Mouse (Mus musculus) embryonic facial prominence, embryonic 13.5 days (tissue): ENCODE measurements around the gene Slc25a38. TPM values are rescaled to one million over a fixed set of nuclear protein-coding genes. Genes with fewer than 3 reads are reported as not detected.

Source experiments
- ATAC-seq: fragments of 200-750 bp; cut with Nextera tagmentation; 2 replicates; pipeline ENCODE4 v1.8.0; 2017; ENCODE audit warnings: low read depth; ENCODE audit not compliant: insufficient number of reproducible peaks, insufficient read depth, low FRiP score, low TSS enrichment
- H3K27ac ChIP-seq: fragments of 300-500 bp; sonication (generic); 2 replicates; pipeline ENCODE4 v1.5.1; 2015; ENCODE audit warnings: moderate library complexity, mild to moderate bottlenecking, inconsistent platforms
- H3K27me3 ChIP-seq: fragments of 300-500 bp; sonication (generic); 2 replicates; pipeline ENCODE4 v1.6.1; 2015; ENCODE audit warnings: mild to moderate bottlenecking, inconsistent platforms
- H3K36me3 ChIP-seq: fragments of 300-500 bp; sonication (generic); 2 replicates; pipeline ENCODE4 v1.6.1; 2015; ENCODE audit warnings: mild to moderate bottlenecking, inconsistent platforms
- H3K4me1 ChIP-seq: fragments of 300-500 bp; sonication (generic); 2 replicates; pipeline ENCODE4 v1.6.1; 2015; ENCODE audit warnings: inconsistent platforms
- H3K4me2 ChIP-seq: fragments of 300-500 bp; sonication (generic); 2 replicates; pipeline ENCODE4 v1.6.1; 2015; ENCODE audit warnings: moderate library complexity, mild to moderate bottlenecking, inconsistent platforms
- H3K4me3 ChIP-seq: fragments of 300-500 bp; sonication (generic); 2 replicates; pipeline ENCODE4 v1.5.1; 2015; ENCODE audit warnings: mild to moderate bottlenecking, inconsistent platforms
- H3K9ac ChIP-seq: fragments of 300-500 bp; sonication (generic); 2 replicates; pipeline ENCODE4 v1.6.1; 2015; ENCODE audit warnings: mild to moderate bottlenecking, inconsistent platforms
- H3K9me3 ChIP-seq: fragments of 300-500 bp; sonication (generic); 2 replicates; pipeline ENCODE4 v1.6.1; 2016; ENCODE audit warnings: inconsistent platforms
- WGBS: fragments of 180-500 bp; shearing (Covaris S2); methylation state at CpG from one replicate; pipeline ENCODE4 v1.1.7; 2015; ENCODE audit warnings: mixed read lengths; 5-methylcytosine and 5-hydroxymethylcytosine counted together
- polyA plus RNA-seq: library from polyadenylated mRNA; unstranded; fragments of >200 nt; fragmentation: Nextera tagmentation; extraction: Ambion mirVana; gene quantifications from 2 replicates; pipeline ENCODE4 v1.2.1, GENCODE M21; 2015

Gene Slc25a38
- polyA plus RNA-seq, 1 experiment from 2014 or later: 33.5 TPM

- H3K4me2 ChIP-seq: no peak overlapping the region
- ATAC-seq: no peak
- H3K36me3 ChIP-seq: no peaks in the 10 kb centered on the region
- H3K4me3 ChIP-seq: no peak overlapping the region
- no peaks in the 10 kb centered on the region for H3K9me3 ChIP-seq
- no peaks in the 10 kb centered on the region for H3K4me1 ChIP-seq
- H3K27me3 ChIP-seq: no peaks in the 10 kb centered on the region
- 83% methylated on average over 5 of the region's 5 CpGs for WGBS
- no peak overlapping the region for H3K27ac ChIP-seq
- H3K9ac ChIP-seq: no peak overlapping the region
Measured at GRCm38 (mm10) chr9:120081967-120082366, 28.2 kb upstream of the Slc25a38 start.

DNA sequence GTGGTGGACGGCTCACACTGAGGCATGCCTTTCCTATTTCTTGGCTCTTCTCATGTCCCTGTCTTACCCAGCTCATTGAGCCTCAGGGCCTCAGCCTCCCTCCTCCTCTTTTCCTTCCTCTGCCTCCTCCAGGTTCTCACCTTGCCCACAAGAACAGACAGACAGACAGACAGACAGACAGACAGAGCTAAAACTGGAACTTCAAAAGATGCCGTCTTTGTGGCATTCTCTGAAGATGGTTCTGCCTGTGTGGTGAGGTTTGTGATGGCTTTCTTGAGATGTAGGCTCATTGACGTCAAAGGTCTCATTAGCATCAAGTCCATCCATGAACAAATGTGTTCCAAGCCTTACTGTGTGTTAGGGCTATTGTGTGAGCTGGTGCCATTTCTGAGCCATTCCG, 27.5 kb upstream of the Slc25a38 start:
- WGBS: 80% methylated on average over 4 of the region's 4 CpGs
- H3K9me3 ChIP-seq: no peaks in the 10 kb centered on the region
- H3K4me3 ChIP-seq: no peak overlapping the region
- H3K36me3 ChIP-seq: no peaks in the 10 kb centered on the region
- H3K9ac ChIP-seq: no peak overlapping the region
- H3K27me3 ChIP-seq: no peaks in the 10 kb centered on the region
- H3K4me2 ChIP-seq: no peak overlapping the region
- H3K27ac ChIP-seq: no peak overlapping the region
- H3K4me1 ChIP-seq: no peaks in the 10 kb centered on the region
- no peak for ATAC-seq

GRCm38 (mm10) chr9:120083158-120083894, 26.8 kb upstream of the Slc25a38 start:
- Histone ChIP-seq H3K4me1 (no peaks in the 10 kb centered on the region), H3K4me3 (no peak overlapping the region), H3K27me3 (no peaks in the 10 kb centered on the region), H3K27ac (no peak overlapping the region), H3K9ac (no peak overlapping the region), H3K9me3 (no peaks in the 10 kb centered on the region), H3K36me3 (no peaks in the 10 kb centered on the region), H3K4me2 (no peak overlapping the region)
- WGBS: 85% methylated on average over 18 of the region's 18 CpGs
- ATAC-seq: no peak

DNA sequence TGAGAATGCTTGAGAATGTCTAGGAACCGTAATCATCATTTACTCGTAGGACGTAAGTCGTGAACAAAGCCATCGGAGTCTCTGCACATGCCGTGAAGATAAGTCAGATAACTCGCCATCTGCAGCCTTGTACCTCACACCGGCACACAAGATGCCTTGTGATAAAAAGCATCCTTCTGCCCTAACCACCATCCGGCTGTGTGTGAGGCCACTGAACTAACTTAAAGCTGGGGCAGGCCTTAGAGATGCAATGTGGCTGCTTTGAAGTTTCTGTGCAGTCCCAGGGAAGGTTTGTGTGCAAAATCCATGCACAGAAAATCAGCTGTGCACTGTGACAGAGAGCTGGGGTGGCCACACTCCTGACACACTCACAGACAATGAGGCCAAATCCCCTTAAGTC, 25.8 kb upstream of the Slc25a38 start:
- Histone ChIP-seq H3K4me3 (no peak overlapping the region), H3K27me3 (no peaks in the 10 kb centered on the region), H3K27ac (no peak overlapping the region), H3K36me3 (no peaks in the 10 kb centered on the region), H3K4me2 (no peak overlapping the region), H3K9me3 (no peaks in the 10 kb centered on the region), H3K4me1 (no peaks in the 10 kb centered on the region), H3K9ac (no peak overlapping the region)
- no peak for ATAC-seq
- 65% methylated on average over 9 of the region's 9 CpGs for WGBS

DNA sequence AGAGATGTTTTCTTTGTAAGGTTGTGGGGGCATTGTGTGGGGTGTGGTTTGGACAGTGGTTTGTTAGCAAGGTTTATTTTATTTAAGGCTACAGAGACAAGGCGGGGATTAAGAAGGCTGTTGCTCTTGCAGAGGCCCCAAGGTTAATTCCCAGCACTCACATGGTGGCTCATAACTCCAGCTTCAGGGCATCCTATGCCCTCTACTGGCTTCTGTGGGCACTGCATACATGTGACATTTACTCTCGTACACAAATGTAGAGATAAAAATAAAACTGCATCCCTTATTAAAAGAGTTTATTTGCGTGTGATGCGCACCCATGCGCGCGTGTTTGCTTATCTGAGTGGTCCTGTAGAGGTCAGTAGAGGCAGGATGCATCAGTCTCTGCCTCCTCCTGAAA, 21.0 kb upstream of the Slc25a38 start:
- no peak for ATAC-seq
- no peaks in the 10 kb centered on the region for H3K27me3 ChIP-seq

DNA sequence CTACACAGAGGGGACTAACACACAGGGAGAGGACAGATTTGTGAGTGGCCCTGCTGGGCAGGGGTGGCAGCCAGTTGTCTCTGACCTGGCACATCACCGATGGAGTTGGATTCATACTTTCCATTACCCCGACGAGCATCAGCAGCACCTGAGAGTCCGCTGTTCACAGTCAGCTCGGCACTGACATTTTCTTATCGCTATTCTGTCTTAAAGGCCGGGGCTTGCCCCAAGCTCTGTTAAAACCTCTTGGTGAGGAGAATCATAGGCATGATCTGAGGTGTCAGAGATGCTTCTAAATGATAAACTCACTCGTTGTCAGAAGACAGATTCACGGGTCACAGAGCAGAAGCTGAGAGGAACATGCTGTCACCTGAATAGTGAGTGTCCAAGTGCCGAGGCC, 19.1 kb upstream of the Slc25a38 start:
- Histone ChIP-seq H3K36me3 (no peaks in the 10 kb centered on the region), H3K9ac (no peak overlapping the region), H3K27me3 (no peaks in the 10 kb centered on the region), H3K9me3 (no peaks in the 10 kb centered on the region), H3K27ac (no peak overlapping the region), H3K4me2 (no peak overlapping the region), H3K4me3 (no peak overlapping the region), H3K4me1 (no peaks in the 10 kb centered on the region)
- WGBS: 81% methylated on average over 10 of the region's 10 CpGs
- ATAC-seq: no peak

More for the DNA sequence above, 21.0 kb upstream of the Slc25a38 start:
- WGBS: 86% methylated on average over 7 of the region's 7 CpGs
- H3K36me3 ChIP-seq: no peaks in the 10 kb centered on the region
- H3K9me3 ChIP-seq: no peaks in the 10 kb centered on the region
- no peaks in the 10 kb centered on the region for H3K4me1 ChIP-seq
- no peak overlapping the region for H3K9ac ChIP-seq
- H3K4me2 ChIP-seq: no peak overlapping the region
- no peak overlapping the region for H3K4me3 ChIP-seq
- H3K27ac ChIP-seq: no peak overlapping the region

DNA sequence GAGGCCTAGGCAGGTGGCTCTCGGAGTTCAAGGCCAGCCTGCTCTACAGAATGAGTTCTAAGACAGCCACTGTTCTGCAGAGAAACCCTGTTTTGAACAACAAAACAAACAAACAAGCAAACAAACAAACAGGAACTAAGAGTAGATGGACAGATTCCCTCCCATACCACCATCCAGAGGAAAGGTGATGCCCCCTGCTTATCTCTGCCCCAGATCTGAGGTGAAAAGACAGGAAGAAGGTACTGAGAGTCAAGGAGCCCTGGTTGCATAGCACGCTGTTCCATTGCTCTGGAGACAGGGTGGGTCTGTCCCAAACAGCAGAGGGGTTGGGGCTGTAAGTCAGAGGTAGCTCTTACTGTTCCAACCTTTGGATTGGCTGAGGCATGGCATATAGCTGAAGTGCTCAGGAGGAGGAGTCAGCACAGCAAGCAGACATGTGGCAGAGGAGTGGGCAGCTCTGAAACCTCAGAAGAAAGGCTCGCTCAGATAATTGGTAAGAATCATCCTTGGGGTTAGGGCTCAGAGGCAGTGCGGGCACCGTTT, 18.4 kb upstream of the Slc25a38 start, which contains the start of gene Ccr8:
Gene Ccr8, plus strand, starts transcription at position 419 of the 543 bp plus-strand sequence.
- Histone ChIP-seq H3K27me3 (no peaks in the 10 kb centered on the region), H3K36me3 (no peaks in the 10 kb centered on the region), H3K9me3 (no peaks in the 10 kb centered on the region), H3K4me2 (no peak within 1 kb of the TSS), H3K9ac (no peak within 1 kb of the TSS), H3K4me1 (no peaks in the 10 kb centered on the region), H3K27ac (no peak within 1 kb of the TSS), H3K4me3 (no peak within 1 kb of the TSS)
- ATAC-seq: no peak
- 71% methylated on average over 5 of the region's 5 CpGs for WGBS

DNA sequence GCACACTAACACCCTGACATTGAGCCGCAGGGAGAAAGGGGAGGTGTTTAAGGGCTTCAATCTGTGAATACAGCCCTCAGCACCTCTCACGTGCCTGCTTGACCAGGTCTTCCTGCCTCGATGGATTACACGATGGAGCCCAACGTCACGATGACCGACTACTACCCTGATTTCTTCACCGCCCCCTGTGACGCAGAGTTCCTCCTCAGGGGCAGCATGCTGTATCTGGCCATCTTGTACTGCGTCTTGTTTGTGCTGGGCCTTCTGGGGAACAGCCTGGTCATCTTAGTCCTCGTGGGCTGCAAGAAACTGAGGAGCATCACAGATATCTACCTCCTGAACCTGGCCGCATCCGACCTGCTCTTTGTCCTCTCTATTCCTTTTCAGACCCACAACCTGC, 16.5 kb upstream of the Slc25a38 start:
- Histone ChIP-seq H3K9me3 (no peaks in the 10 kb centered on the region), H3K27ac (no peak overlapping the region), H3K36me3 (no peaks in the 10 kb centered on the region), H3K4me2 (no peak overlapping the region), H3K9ac (no peak overlapping the region), H3K27me3 (no peaks in the 10 kb centered on the region), H3K4me3 (no peak overlapping the region), H3K4me1 (0 out of 2 replicates have a peak, but pooled peaks cover 4% of the 10 kb centered on the region)
- no peak for ATAC-seq
- 86% methylated on average over 13 of the region's 13 CpGs for WGBS

DNA sequence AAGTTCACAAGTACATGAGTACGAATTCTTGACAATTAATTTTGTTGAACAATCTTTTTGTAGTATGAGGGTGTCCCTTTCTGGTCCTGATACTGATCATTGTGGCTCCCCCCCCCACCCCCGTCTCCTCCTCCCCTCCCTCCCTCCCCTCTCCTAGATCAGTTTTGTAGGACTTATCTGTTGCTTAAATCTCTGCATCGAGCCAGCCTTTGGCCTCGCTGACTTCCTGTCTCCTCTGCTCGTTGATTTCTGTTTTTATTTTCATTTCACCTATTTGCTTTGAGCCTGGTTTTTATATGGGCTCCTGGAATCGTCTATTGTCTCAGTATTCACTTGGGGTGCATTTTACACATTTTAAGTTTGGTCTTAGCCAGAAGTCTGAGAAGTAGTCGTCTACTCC, 14.3 kb upstream of the Slc25a38 start:
- 54% methylated on average over 7 of the region's 7 CpGs for WGBS
- Histone ChIP-seq H3K36me3 (no peaks in the 10 kb centered on the region), H3K4me3 (no peak overlapping the region), H3K9me3 (no peaks in the 10 kb centered on the region), H3K27me3 (no peaks in the 10 kb centered on the region), H3K4me2 (no peak overlapping the region), H3K4me1 (0 out of 2 replicates have a peak, but pooled peaks cover 4% of the 10 kb centered on the region), H3K9ac (no peak overlapping the region), H3K27ac (no peak overlapping the region)
- ATAC-seq: no peak

GRCm38 (mm10) chr9:120098682-120099081, 11.5 kb upstream of the Slc25a38 start:
- Histone ChIP-seq H3K27ac (no peak overlapping the region), H3K4me1 (0 out of 2 replicates have a peak, but pooled peaks cover 4% of the 10 kb centered on the region), H3K36me3 (no peaks in the 10 kb centered on the region), H3K9me3 (0 out of 2 replicates have a peak, but pooled peaks cover 9% of the 10 kb centered on the region), H3K27me3 (no peaks in the 10 kb centered on the region), H3K4me3 (no peak overlapping the region), H3K9ac (no peak overlapping the region), H3K4me2 (no peak overlapping the region)
- 20% methylated on average over 7 of the region's 7 CpGs for WGBS
- ATAC-seq: no peak

DNA sequence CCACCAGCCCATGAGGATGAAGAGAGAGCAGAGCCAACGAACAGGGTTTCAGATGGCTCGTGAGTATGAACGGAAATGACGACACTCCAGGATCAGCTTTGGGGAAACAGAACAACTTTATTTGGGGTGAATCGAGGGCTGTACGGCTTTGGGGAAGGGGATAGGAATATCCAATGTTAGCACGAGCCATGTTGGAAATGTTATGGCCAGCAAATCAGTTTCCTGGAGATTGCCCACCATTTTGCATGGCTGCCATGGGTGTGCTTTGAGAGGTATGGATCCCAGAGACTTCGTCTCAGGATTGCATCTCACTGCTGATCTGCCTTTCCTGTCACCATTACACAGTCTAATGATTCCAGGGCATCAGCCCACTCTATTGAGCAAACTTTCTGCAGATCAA, 10.9 kb upstream of the Slc25a38 start:
- no peak for ATAC-seq
- Histone ChIP-seq H3K4me2 (no peak overlapping the region), H3K9ac (no peak overlapping the region), H3K27me3 (no peaks in the 10 kb centered on the region), H3K9me3 (0 out of 2 replicates have a peak, but pooled peaks cover 12% of the 10 kb centered on the region), H3K4me1 (0 out of 2 replicates have a peak, but pooled peaks cover 4% of the 10 kb centered on the region), H3K27ac (no peak overlapping the region), H3K4me3 (no peak overlapping the region), H3K36me3 (no peaks in the 10 kb centered on the region)
- 85% methylated on average over 8 of the region's 8 CpGs for WGBS

DNA sequence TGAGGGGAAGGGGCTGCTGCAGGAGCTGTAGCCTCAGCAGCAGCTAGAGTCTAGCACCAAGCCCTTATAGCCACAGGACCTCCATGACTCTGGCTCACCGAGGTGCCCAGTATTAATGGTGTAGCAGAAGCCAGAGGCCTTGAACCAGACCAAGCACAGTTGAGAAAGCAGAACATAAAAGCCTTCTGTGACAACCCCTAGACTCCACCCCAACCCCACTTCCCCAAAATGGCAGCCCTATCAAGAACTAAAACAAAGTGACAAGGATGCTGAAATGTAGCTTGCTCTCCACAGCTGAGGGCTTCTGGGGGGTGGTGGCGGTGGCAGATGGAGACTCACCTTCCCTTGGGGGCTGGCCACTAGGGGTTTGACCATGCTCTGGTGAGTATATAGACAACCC, 9.0 kb upstream of the Slc25a38 start:
- Histone ChIP-seq H3K36me3 (no peaks in the 10 kb centered on the region), H3K27me3 (no peaks in the 10 kb centered on the region), H3K4me2 (no peak overlapping the region), H3K9ac (no peak overlapping the region), H3K9me3 (0 out of 2 replicates have a peak, but pooled peaks cover 13% of the 10 kb centered on the region), H3K4me3 (no peak overlapping the region), H3K4me1 (0 out of 2 replicates have a peak, but pooled peaks cover 4% of the 10 kb centered on the region), H3K27ac (no peak overlapping the region)
- no peak for ATAC-seq
- WGBS: 94% methylated on average over 2 of the region's 2 CpGs
